Mouse (Mus musculus): ENCODE measurements at regions not wholly inside any gene's neighbourhood (a gene's known extent, or its start where the extent isn't known, plus 50 kb on each side); places are given as distances from the start of the nearest gene placed in this dataset.

GRCm38 (mm10) chrX:167152611-167153010, 56.5 kb downstream of the Tmsb4x start:
- no peak overlapping the region for H3K27ac ChIP-seq (ENCODE audit: insufficient read depth, low read depth, low read length)
- TF ChIP-seq CTCF (IDR thresholded peaks at IDR 0.05; ENCODE audit: low read depth, low read length): no peak
- TF ChIP-seq POLR2A (IDR thresholded peaks at IDR 0.05; ENCODE audit: borderline replicate concordance, low read depth, low read length): no peak

DNA sequence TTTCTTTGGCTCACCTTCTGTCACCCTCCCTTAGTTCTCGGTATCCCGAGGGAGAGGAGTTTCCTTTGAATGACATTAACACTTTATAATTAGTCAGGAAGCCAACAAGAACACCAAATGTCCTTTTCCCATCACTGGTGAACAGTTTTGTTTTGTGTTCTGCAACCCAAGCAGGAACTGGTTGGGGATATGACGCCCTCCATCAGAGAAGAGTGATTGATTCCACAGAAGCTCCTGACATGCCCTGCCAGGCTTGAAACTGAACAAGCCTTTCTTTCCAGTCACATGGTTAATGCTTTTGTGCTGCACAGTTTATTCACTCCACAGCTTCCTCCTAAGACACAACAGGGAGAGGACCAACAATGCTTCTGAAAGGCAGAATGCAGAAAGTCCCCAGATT, 57.8 kb downstream of the Tmsb4x start:
- no peak for TF ChIP-seq CTCF (IDR thresholded peaks at IDR 0.05; ENCODE audit: low read depth, low read length)
- no peak for TF ChIP-seq POLR2A (IDR thresholded peaks at IDR 0.05; ENCODE audit: borderline replicate concordance, low read depth, low read length)
- H3K4me3 ChIP-seq (ENCODE audit: insufficient read depth, low read length): no peak overlapping the region
- peaks cover 18% of the 10 kb centered on the region for H3K4me1 ChIP-seq (ENCODE audit: control insufficient read depth, insufficient read depth, low read length)
- H3K27ac ChIP-seq (ENCODE audit: insufficient read depth, low read depth, low read length): 0 out of 2 replicates have a peak overlapping the region, but pooled peaks have one; percentile 12

More at GRCm38 (mm10) chrX:167152611-167153010, 56.5 kb downstream of the Tmsb4x start:
- Histone ChIP-seq H3K4me3 (ENCODE audit: insufficient read depth, low read length) (no peak overlapping the region), H3K4me1 (ENCODE audit: control insufficient read depth, insufficient read depth, low read length) (peaks cover 18% of the 10 kb centered on the region)

DNA sequence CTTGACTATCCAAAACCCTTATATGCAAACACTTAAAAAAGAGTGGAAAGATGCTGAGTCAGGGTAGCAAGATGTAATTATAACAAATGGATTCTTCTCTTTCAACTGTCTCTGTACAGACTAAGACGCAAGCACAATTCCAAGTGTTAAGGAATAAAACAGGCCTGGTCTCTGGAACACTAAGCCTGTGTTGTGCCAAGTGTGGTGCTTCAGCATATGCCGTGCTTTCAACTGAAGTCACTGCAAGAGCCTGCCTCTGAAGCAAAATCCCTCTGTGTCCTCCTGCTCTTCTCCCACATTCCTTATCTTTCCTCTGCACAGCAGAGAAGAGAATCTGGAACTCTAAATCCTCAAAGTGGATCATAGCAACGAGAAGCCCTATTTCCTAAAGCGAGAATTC, 59.7 kb downstream of the Tmsb4x start:
- TF ChIP-seq CTCF (IDR thresholded peaks at IDR 0.05; ENCODE audit: low read depth, low read length) (no peak), POLR2A (IDR thresholded peaks at IDR 0.05; ENCODE audit: borderline replicate concordance, low read depth, low read length) (no peak)
- Histone ChIP-seq H3K4me3 (ENCODE audit: insufficient read depth, low read length) (no peak overlapping the region), H3K27ac (ENCODE audit: insufficient read depth, low read depth, low read length) (no peak overlapping the region), H3K4me1 (ENCODE audit: control insufficient read depth, insufficient read depth, low read length) (peaks cover 27% of the 10 kb centered on the region)

GRCm38 (mm10) chrX:167146513-167147360, 62.4 kb downstream of the Tmsb4x start:
- H3K4me3 ChIP-seq (ENCODE audit: insufficient read depth, low read length): no peak overlapping the region
- H3K27ac ChIP-seq (ENCODE audit: insufficient read depth, low read depth, low read length): no peak overlapping the region
- no peak for TF ChIP-seq CTCF (IDR thresholded peaks at IDR 0.05; ENCODE audit: low read depth, low read length)
- TF ChIP-seq POLR2A (IDR thresholded peaks at IDR 0.05; ENCODE audit: borderline replicate concordance, low read depth, low read length): no peak
- H3K4me1 ChIP-seq (ENCODE audit: control insufficient read depth, insufficient read depth, low read length): peaks cover 17% of the 10 kb centered on the region

DNA sequence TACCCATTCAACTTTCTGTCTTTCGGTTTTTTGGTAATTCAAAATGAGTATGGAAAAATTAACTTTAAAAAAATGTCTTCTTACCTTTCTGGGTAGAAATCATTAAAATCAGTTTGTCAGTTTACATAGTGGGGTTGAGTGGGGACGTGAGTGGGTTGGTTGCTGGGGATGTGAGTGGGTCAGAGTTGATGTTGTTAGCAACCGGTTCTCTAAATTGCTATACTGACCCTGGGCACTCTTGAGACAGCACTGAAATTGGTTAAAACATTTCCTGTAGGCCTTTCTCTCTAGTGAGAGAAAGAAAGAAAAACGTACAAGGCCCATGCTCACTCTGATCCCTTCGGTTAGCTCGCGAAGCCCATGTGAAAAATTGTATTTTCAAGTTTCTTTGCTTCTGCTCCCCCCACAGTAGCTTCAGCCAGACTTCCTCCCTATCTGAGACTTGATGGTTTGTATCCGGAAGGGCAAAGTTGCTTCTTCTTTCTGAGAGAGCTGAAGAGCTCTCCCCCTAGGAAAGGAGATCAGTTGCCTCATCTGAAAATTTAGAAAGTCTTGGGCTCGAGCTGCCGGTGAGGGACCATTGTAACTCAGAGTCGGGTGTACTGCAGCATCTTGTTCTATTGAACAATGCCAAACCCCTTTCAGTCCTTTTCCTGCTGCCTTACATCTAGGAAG, 63.5 kb downstream of the Tmsb4x start:
- TF ChIP-seq CTCF (IDR thresholded peaks at IDR 0.05; ENCODE audit: low read depth, low read length) (no peak), POLR2A (IDR thresholded peaks at IDR 0.05; ENCODE audit: borderline replicate concordance, low read depth, low read length) (no peak)
- Histone ChIP-seq H3K27ac (ENCODE audit: insufficient read depth, low read depth, low read length) (peak overlapping the region; percentile 36), H3K4me1 (ENCODE audit: control insufficient read depth, insufficient read depth, low read length) (peaks cover 11% of the 10 kb centered on the region), H3K4me3 (ENCODE audit: insufficient read depth, low read length) (no peak overlapping the region)

- no peak overlapping the region for H3K27ac ChIP-seq (ENCODE audit: insufficient read depth, low read depth, low read length)
- no peak overlapping the region for H3K4me3 ChIP-seq (ENCODE audit: insufficient read depth, low read length)
- no peak for TF ChIP-seq POLR2A (IDR thresholded peaks at IDR 0.05; ENCODE audit: borderline replicate concordance, low read depth, low read length)
- no peak for TF ChIP-seq CTCF (IDR thresholded peaks at IDR 0.05; ENCODE audit: low read depth, low read length)
- peaks cover 2% of the 10 kb centered on the region for H3K4me1 ChIP-seq (ENCODE audit: control insufficient read depth, insufficient read depth, low read length)
Measured at GRCm38 (mm10) chrX:167139110-167139509, 70.0 kb downstream of the Tmsb4x start.

- Histone ChIP-seq H3K4me1 (ENCODE audit: control insufficient read depth, insufficient read depth, low read length) (peaks cover 11% of the 10 kb centered on the region), H3K27ac (ENCODE audit: insufficient read depth, low read depth, low read length) (no peak overlapping the region), H3K4me3 (ENCODE audit: insufficient read depth, low read length) (no peak overlapping the region)
- TF ChIP-seq CTCF (IDR thresholded peaks at IDR 0.05; ENCODE audit: low read depth, low read length) (no peak), POLR2A (IDR thresholded peaks at IDR 0.05; ENCODE audit: borderline replicate concordance, low read depth, low read length) (no peak)
Measured at GRCm38 (mm10) chrX:167134250-167134649, 74.9 kb downstream of the Tmsb4x start.

GRCm38 (mm10) chrX:167132989-167133395, 76.1 kb downstream of the Tmsb4x start:
- H3K4me3 ChIP-seq (ENCODE audit: insufficient read depth, low read length): no peak overlapping the region
- peaks cover 11% of the 10 kb centered on the region for H3K4me1 ChIP-seq (ENCODE audit: control insufficient read depth, insufficient read depth, low read length)
- no peak for TF ChIP-seq POLR2A (IDR thresholded peaks at IDR 0.05; ENCODE audit: borderline replicate concordance, low read depth, low read length)
- TF ChIP-seq CTCF (IDR thresholded peaks at IDR 0.05; ENCODE audit: low read depth, low read length): no peak
- H3K27ac ChIP-seq (ENCODE audit: insufficient read depth, low read depth, low read length): peak overlapping the region; percentile 24

DNA sequence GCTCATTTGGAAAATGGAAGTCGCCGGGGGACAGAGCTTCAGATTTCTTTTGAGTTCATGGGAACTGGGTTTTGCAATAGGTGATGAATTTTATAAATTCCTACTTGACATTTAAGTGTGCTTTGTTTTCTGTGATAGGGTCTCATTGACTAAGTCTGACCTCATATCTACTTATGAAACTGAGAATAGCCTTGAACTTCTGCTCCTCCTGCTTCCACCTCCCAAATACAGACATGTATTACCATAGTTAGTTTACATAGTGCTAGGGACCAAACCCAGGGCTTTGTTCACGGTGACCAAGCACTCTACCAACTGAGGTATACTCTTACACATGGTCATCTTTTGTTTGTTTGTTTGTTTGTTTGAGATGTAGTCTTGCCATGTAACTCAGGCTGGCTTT, 77.8 kb downstream of the Tmsb4x start:
- Histone ChIP-seq H3K4me3 (ENCODE audit: insufficient read depth, low read length) (no peak overlapping the region), H3K4me1 (ENCODE audit: control insufficient read depth, insufficient read depth, low read length) (peaks cover 11% of the 10 kb centered on the region), H3K27ac (ENCODE audit: insufficient read depth, low read depth, low read length) (no peak overlapping the region)
- TF ChIP-seq POLR2A (IDR thresholded peaks at IDR 0.05; ENCODE audit: borderline replicate concordance, low read depth, low read length) (no peak), CTCF (IDR thresholded peaks at IDR 0.05; ENCODE audit: low read depth, low read length) (no peak)

DNA sequence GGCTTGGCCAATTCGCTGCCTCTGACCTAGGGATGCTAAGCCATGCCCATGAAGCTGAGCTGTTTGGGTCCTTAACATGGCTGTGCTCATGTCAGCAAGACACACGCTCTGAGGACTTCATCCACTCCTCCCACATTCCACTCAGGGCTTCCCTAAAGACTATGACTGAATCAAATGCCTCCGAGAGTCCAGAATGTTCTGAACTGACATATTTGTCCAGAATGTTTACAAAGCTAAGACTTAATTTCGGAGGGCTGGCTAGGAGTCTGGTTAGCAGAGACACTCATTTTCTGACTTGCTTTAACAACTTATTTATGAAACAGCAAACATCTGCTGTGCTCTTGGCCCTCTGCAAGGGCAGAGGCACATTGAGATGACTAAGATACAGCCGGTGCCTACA, 78.5 kb downstream of the Tmsb4x start:
- peaks cover 11% of the 10 kb centered on the region for H3K4me1 ChIP-seq (ENCODE audit: control insufficient read depth, insufficient read depth, low read length)
- TF ChIP-seq CTCF (IDR thresholded peaks at IDR 0.05; ENCODE audit: low read depth, low read length) (no peak), POLR2A (IDR thresholded peaks at IDR 0.05; ENCODE audit: borderline replicate concordance, low read depth, low read length) (no peak)
- H3K27ac ChIP-seq (ENCODE audit: insufficient read depth, low read depth, low read length): no peak overlapping the region
- H3K4me3 ChIP-seq (ENCODE audit: insufficient read depth, low read length): no peak overlapping the region

All from bone marrow macrophage, adult 2 months (primary cell).